Mouse (Mus musculus) heart, postnatal 0 days (tissue): ENCODE results near the gene Mrps34.

Experiments used
- CTCF ChIP-seq: IDR thresholded peaks from 2 replicates; pipeline ENCODE4 v1.5.1; 2016; ENCODE audit warnings: antibody characterized with exemption, control low read depth, low read depth
- EP300 ChIP-seq: IDR thresholded peaks from 2 replicates; pipeline ENCODE4 v1.6.1; 2016; ENCODE audit warnings: antibody characterized with exemption, low read depth

- no peak for TF ChIP-seq EP300
- TF ChIP-seq CTCF, result no peak
Observed at GRCm38 (mm10) chr17:24885356-24886133, 9.4 kb upstream of the Mrps34 start.
